Mouse (Mus musculus) forebrain, embryonic 16.5 days (tissue): ENCODE results near the gene Pik3c2a. TPM values are rescaled to one million over a fixed set of nuclear protein-coding genes. Genes with fewer than 3 reads are reported as not detected.

Experiments used
- ATAC-seq: fragments of 200-750 bp; cut with Nextera tagmentation; 2 replicates; pipeline ENCODE4 v1.8.0; 2017; ENCODE audit warnings: mild to moderate bottlenecking, moderate library complexity
- H3K27ac ChIP-seq: fragments of 300-500 bp; sonication (generic); 2 replicates; pipeline ENCODE4 v1.5.1; 2014; ENCODE audit warnings: low read length, control low read depth
- H3K27me3 ChIP-seq: fragments of 300-500 bp; sonication (generic); replicated peaks from 2 replicates; pipeline ENCODE4 v1.6.1; 2014; ENCODE audit warnings: low read length; ENCODE audit not compliant: control insufficient read depth, insufficient read depth
- H3K36me3 ChIP-seq: fragments of 300-500 bp; sonication (generic); 2 replicates; pipeline ENCODE4 v1.6.1; 2014; ENCODE audit not compliant: control insufficient read depth, insufficient read depth
- H3K4me1 ChIP-seq: fragments of 300-500 bp; sonication (generic); replicated peaks from 2 replicates; pipeline ENCODE4 v1.6.1; 2014; ENCODE audit warnings: low read length; ENCODE audit not compliant: control insufficient read depth, insufficient read depth
- H3K4me2 ChIP-seq: fragments of 300-500 bp; sonication (generic); 2 replicates; pipeline ENCODE4 v1.6.1; 2014; ENCODE audit warnings: mild to moderate bottlenecking, low read length, control low read depth
- H3K4me3 ChIP-seq: fragments of 300-500 bp; sonication (generic); replicated peaks from 2 replicates; pipeline ENCODE4 v1.5.1; 2014; ENCODE audit warnings: mild to moderate bottlenecking, low read length, control low read depth
- H3K9ac ChIP-seq: fragments of 300-500 bp; sonication (generic); replicated peaks from 2 replicates; pipeline ENCODE4 v1.6.1; 2014; ENCODE audit warnings: low read depth, low read length, control low read depth
- H3K9me3 ChIP-seq: fragments of 300-500 bp; sonication (generic); 2 replicates; pipeline ENCODE4 v1.6.1; 2016; ENCODE audit warnings: low read length; ENCODE audit not compliant: control insufficient read depth
- WGBS: fragments of 180-500 bp; shearing (Covaris S2); extraction: QIAGEN DNeasy Blood & Tissue Kit; methylation state at CpG from one replicate; pipeline ENCODE4 v1.1.7; 2014; 5-methylcytosine and 5-hydroxymethylcytosine counted together
- polyA plus RNA-seq: library from polyadenylated mRNA; unstranded; fragments of >200 nt; fragmentation: Nextera tagmentation; extraction: Ambion mirVana; gene quantifications from 2 replicates; pipeline ENCODE4 v1.2.1, GENCODE M21; 2015

Gene Pik3c2a
- polyA plus RNA-seq = 16.8 and 21.0 TPM in 2 replicates

DNA sequence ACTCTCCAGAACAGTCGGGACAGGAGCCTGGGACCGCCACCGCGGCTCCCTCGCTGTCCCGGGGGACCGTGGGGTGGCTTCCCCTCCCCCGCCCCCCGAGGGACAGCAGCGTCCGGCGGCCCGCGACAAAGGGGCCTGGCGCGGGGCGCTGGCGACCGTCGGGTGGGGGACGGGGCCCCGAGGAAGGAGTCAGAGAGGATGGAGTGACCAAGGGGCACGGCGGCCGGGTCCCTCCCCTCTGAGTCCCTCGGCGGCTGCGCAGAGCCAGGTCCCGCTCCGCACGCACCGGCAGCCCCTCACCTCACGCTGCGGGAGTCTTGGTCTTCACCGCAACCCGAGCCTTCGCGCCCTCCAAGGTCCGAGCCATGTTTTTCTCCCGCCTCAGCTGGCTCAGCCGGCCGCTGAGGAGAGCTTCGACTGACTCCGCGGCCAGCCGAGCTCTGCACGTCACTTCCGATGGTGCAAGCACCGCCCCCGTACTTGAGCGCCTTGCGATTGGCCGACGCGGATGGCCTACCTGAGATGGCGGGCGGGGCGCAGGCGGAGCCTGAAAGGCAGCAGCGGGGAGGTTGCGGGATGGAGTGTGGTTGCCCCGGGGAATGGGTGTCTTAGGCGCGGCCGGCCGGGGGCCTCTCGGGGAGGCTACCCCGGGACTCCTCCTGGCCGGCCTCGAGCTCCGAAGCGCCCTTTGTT, at the start of gene Pik3c2a:
Gene Pik3c2a, minus strand, starts transcription at position 446 of the 693 bp plus-strand sequence.
- H3K27ac ChIP-seq = peak within 1 kb of the TSS; percentile 87
- peak within 1 kb of the TSS; percentile 90 for H3K9ac ChIP-seq
- H3K4me3 ChIP-seq = peak within 1 kb of the TSS; percentile 98
- H3K9me3 ChIP-seq = no peaks in the 10 kb centered on the region
- no peaks in the 10 kb centered on the region for H3K27me3 ChIP-seq
- ATAC-seq = peak; percentile 100
- H3K4me2 ChIP-seq = peak within 1 kb of the TSS; percentile 79
- H3K4me1 ChIP-seq = peaks cover 16% of the 10 kb centered on the region
- WGBS = under 1% methylated on average over 62 of the region's 72 CpGs
- no peaks in the 10 kb centered on the region for H3K36me3 ChIP-seq

DNA sequence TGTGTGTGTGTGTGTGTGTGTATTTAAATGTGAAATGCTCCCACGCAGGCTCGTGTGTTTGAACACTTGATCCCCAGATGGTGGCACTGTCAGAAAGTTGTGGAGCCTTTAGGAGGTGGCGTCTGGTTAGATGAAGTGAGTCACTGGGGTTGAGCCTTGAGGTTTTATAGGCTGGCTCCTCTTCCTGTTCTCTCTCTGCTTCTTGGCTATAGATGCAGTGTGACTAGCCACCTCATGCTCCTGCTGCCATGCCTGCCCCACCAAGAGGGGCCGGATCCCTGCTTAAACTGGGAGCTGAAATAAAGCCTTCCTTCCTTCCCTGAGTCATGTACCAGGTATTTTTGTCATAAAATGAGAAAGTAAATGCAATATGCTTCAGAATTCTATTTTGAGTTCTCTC, 47.9 kb upstream of the Pik3c2a start:
- ATAC-seq = no peak
- Histone ChIP-seq H3K4me3 (no peak overlapping the region), H3K9ac (no peak overlapping the region), H3K27me3 (no peaks in the 10 kb centered on the region), H3K4me1 (no peaks in the 10 kb centered on the region), H3K4me2 (no peak overlapping the region), H3K36me3 (no peaks in the 10 kb centered on the region), H3K27ac (no peak overlapping the region), H3K9me3 (peaks cover 3% of the 10 kb centered on the region; the same call in 1 of the 2 replicates)
- 84% methylated on average over 4 of the region's 4 CpGs for whole genome bisulfite sequencing

DNA sequence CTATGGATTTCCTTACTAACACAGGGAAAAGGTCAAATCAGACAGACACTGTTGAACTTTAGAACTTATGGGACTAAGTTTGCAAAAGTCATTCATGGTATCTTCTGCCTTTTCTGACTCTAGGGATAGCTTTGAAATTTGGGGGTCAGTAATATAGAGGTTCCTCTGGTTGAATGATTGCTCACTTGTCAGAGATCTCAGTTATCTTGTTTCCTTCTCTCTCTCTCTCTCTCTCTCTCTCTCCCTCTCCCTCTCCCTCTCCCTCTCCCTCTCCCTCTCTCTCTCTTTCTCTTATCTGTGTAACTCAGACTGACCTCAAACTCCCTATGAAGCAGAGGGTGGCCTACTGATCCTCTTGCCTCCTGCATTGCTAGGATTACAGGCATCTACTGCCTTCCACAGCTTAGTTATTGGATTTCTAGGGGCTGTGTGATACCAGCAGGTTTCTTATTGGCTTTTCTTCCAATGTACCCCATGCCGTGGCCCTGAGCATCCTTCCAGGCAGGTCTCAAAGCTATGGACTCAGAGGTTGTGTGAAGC, 41.9 kb upstream of the Pik3c2a start:
- Histone ChIP-seq H3K4me1 (no peaks in the 10 kb centered on the region), H3K27me3 (no peaks in the 10 kb centered on the region), H3K9ac (no peak overlapping the region), H3K4me3 (no peak overlapping the region), H3K9me3 (no peaks in the 10 kb centered on the region), H3K36me3 (no peaks in the 10 kb centered on the region), H3K4me2 (no peak overlapping the region), H3K27ac (no peak overlapping the region)
- ATAC-seq = no peak
- 88% methylated on average over 1 of the region's 1 CpGs for WGBS

DNA sequence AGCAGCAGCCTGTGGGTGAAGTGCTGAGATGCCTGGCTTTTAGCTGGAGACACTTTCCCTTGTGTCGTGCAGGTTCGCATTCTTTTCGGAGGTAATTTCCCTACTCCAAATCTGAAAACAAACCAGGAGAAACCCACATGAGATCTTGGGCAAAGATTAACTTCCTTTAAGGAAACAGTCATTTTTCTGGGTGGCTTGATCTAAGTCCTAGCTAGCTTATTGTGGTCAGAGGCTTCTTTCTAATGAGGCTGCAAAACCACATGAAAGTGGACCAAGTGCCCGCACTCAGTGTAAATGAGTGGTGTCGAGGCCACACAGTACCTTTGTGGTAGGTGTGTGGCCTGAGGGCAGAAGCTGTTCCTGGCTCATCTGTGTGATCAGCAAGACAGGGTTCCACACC, 41.0 kb upstream of the Pik3c2a start:
- ATAC-seq = no peak
- no peak overlapping the region for H3K27ac ChIP-seq
- no peaks in the 10 kb centered on the region for H3K36me3 ChIP-seq
- H3K9ac ChIP-seq = no peak overlapping the region
- 85% methylated on average over 5 of the region's 5 CpGs for WGBS
- H3K4me3 ChIP-seq = no peak overlapping the region
- no peaks in the 10 kb centered on the region for H3K4me1 ChIP-seq
- H3K9me3 ChIP-seq = no peaks in the 10 kb centered on the region
- no peaks in the 10 kb centered on the region for H3K27me3 ChIP-seq
- no peak overlapping the region for H3K4me2 ChIP-seq

DNA sequence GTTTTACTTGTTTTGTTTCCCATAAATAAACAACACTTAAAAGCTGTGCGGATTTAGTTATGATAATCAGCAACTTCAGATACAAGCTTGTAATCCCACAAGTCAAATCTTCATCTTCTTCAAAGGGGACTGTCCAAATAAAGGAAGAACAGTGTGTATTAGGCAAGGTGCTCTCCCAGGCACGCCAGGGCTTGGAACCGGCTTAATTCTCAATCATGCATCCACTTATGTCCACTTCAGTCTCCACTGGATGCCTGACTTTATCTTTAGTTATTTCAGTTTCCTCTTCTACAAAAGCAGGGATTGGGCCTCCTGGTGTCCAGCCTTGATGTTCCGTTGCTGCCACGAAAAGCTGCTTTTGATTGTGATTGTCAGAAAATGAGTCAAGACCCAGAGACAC, 40.5 kb upstream of the Pik3c2a start:
- H3K4me1 ChIP-seq = no peaks in the 10 kb centered on the region
- H3K27ac ChIP-seq = no peak overlapping the region
- no peak overlapping the region for H3K4me3 ChIP-seq
- H3K27me3 ChIP-seq = no peaks in the 10 kb centered on the region
- H3K36me3 ChIP-seq = no peaks in the 10 kb centered on the region
- no peak overlapping the region for H3K9ac ChIP-seq
- H3K4me2 ChIP-seq = no peak overlapping the region
- 85% methylated on average over 5 of the region's 5 CpGs for WGBS
- H3K9me3 ChIP-seq = no peaks in the 10 kb centered on the region
- no peak for ATAC-seq

DNA sequence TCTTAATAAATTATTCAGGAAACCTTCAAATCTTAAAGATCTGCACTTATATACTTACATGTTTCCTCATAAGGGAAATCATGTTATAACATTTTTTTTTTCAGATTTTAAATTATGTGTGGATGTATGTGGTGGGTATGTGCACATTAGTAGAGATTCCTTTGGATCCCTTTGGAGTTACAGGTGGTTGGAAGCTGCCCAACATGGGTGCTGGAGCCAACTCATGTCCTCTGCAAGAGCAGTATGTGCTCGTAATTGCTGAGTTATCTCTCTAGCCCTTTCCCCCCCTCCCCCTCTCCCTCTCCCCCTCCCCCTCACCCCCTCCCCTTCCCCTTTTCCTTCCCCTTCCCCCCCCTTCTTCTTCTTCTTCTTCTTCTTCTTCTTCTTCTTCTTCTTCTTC, 39.9 kb upstream of the Pik3c2a start:
- no peak overlapping the region for H3K4me3 ChIP-seq
- no peaks in the 10 kb centered on the region for H3K36me3 ChIP-seq
- 43% methylated on average over 1 of the region's 1 CpGs for WGBS
- no peak overlapping the region for H3K9ac ChIP-seq
- H3K27me3 ChIP-seq = no peaks in the 10 kb centered on the region
- H3K4me1 ChIP-seq = no peaks in the 10 kb centered on the region
- no peak overlapping the region for H3K4me2 ChIP-seq
- ATAC-seq = no peak
- no peaks in the 10 kb centered on the region for H3K9me3 ChIP-seq
- no peak overlapping the region for H3K27ac ChIP-seq

DNA sequence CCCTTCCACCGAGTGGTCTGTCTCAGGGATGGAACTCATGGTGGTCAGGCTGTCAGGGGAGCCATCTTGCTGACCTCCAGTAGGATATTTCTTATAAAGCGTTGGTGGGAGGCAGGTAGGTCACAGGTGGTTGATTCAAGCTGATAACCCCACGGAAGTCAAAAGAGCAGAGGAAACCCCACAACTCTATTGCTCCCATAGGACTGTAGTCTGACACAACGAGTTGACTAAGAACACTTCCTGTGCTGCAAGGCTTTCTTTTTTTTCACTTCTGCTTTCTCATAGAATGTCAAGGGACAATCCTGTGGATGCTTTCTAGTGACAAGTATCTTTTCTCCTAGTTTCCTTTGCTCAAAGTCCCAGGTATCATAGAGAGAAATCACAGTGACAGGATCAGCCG, 33.0 kb upstream of the Pik3c2a start:
- no peak overlapping the region for H3K27ac ChIP-seq
- WGBS = 87% methylated on average over 5 of the region's 5 CpGs
- no peak for ATAC-seq
- no peak overlapping the region for H3K4me2 ChIP-seq
- no peaks in the 10 kb centered on the region for H3K9me3 ChIP-seq
- no peaks in the 10 kb centered on the region for H3K27me3 ChIP-seq
- no peaks in the 10 kb centered on the region for H3K4me1 ChIP-seq
- no peaks in the 10 kb centered on the region for H3K36me3 ChIP-seq
- H3K4me3 ChIP-seq = no peak overlapping the region
- no peak overlapping the region for H3K9ac ChIP-seq

DNA sequence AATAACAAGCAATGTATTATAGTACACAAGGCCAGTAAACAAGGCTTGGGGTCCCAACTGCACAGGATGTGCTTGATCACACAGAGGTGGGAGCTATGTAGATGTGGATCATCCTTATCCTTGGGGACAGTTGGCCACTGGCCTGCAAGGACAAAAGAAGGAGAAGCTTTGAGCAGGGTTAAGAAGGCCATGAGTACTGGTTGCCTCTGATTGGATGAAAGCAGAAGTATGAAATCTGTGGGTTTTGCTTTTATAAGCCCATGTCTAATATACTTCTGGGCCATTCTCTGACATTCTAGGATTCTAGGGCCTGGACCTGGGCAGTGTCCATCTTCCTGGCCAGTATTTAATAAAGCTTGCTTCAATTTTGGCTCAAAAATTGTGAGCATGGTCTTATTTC, 32.6 kb upstream of the Pik3c2a start:
- H3K4me1 ChIP-seq = no peaks in the 10 kb centered on the region
- H3K36me3 ChIP-seq = no peaks in the 10 kb centered on the region
- H3K9ac ChIP-seq = no peak overlapping the region
- no peak for ATAC-seq
- H3K4me3 ChIP-seq = no peak overlapping the region
- H3K4me2 ChIP-seq = no peak overlapping the region
- H3K27ac ChIP-seq = no peak overlapping the region
- H3K27me3 ChIP-seq = no peaks in the 10 kb centered on the region
- no peaks in the 10 kb centered on the region for H3K9me3 ChIP-seq

DNA sequence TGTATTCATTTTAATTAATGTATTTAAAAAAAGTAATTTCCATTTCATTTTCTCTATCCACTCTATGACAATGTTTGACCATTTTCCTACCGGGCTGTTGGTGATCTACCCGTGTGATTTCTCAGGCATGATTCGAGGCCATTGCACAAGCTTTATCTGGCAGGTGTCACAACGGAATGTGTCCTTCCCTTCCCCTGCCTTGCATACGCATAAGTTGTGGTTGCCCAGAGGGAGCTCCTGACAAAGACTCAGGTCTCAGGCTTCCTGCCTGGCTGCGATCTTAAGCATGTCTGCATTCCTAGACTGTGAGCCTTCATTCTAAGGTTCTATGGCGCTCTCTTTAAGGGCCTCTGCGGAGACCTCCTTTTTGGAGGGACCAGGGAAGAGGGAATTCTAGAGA, 18.9 kb upstream of the Pik3c2a start:
- Histone ChIP-seq H3K9me3 (no peaks in the 10 kb centered on the region), H3K9ac (no peak overlapping the region), H3K4me2 (no peak overlapping the region), H3K27ac (no peak overlapping the region), H3K4me3 (no peak overlapping the region), H3K27me3 (no peaks in the 10 kb centered on the region), H3K4me1 (no peaks in the 10 kb centered on the region), H3K36me3 (no peaks in the 10 kb centered on the region)
- no peak for ATAC-seq
- 55% methylated on average over 8 of the region's 8 CpGs for WGBS
